Mouse (Mus musculus) intestine, embryonic 14.5 days (tissue): ENCODE measurements around the gene Olfr784. TPM values are rescaled to one million over a fixed set of nuclear protein-coding genes. Genes with fewer than 3 reads are reported as not detected.
"Not testable (repeated sequence)": the region's sequence is repeated elsewhere in the genome, so short reads cannot be mapped to it uniquely, and the experiment has no call there.

ENCODE experiments used
- ATAC-seq: fragments of 200-750 bp; cut with Nextera tagmentation; replicated peaks from 2 replicates; pipeline ENCODE4 v1.8.0; 2017; ENCODE audit warnings: low read depth, moderate number of reproducible peaks, moderate TSS enrichment, moderate library complexity; ENCODE audit not compliant: low FRiP score, low TSS enrichment
- DNase-seq: peaks from one replicate; pipeline ENCODE4 v3.0.0-alpha.2; 2018; ENCODE audit warnings: low spot score
- H3K27ac ChIP-seq: fragments of 300-500 bp; sonication (generic); 2 replicates; pipeline ENCODE4 v1.5.1; 2014; ENCODE audit warnings: low read depth, mild to moderate bottlenecking, control low read depth
- H3K27me3 ChIP-seq: fragments of 300-500 bp; sonication (generic); replicated peaks from 2 replicates; pipeline ENCODE4 v1.6.1; 2014; ENCODE audit warnings: low read length, control low read depth; ENCODE audit not compliant: control insufficient read depth, insufficient read depth
- H3K36me3 ChIP-seq: fragments of 300-500 bp; sonication (generic); 2 replicates; pipeline ENCODE4 v1.6.1; 2014; ENCODE audit warnings: low read length, control low read depth; ENCODE audit not compliant: control insufficient read depth, insufficient read depth
- H3K4me1 ChIP-seq: fragments of 300-500 bp; sonication (generic); replicated peaks from 2 replicates; pipeline ENCODE4 v1.6.1; 2014; ENCODE audit warnings: low read length, control low read depth, mixed read lengths; ENCODE audit not compliant: control insufficient read depth, insufficient read depth
- H3K4me2 ChIP-seq: fragments of 300-500 bp; sonication (generic); 2 replicates; pipeline ENCODE4 v1.6.1; 2014; ENCODE audit warnings: low read length
- H3K4me3 ChIP-seq: fragments of 300-500 bp; sonication (generic); 2 replicates; pipeline ENCODE4 v1.5.1; 2014; ENCODE audit warnings: low read depth, low read length, control low read depth, mixed read lengths
- H3K9ac ChIP-seq: fragments of 300-500 bp; sonication (generic); 2 replicates; pipeline ENCODE4 v1.6.1; 2014; ENCODE audit warnings: mild to moderate bottlenecking, low read length
- H3K9me3 ChIP-seq: fragments of 300-500 bp; sonication (generic); 2 replicates; pipeline ENCODE4 v1.6.1; 2016; ENCODE audit warnings: low read length, control low read depth; ENCODE audit not compliant: control insufficient read depth
- WGBS: fragments of 180-500 bp; shearing (Covaris S2); extraction: QIAGEN DNeasy Blood & Tissue Kit; methylation state at CpG from one replicate; pipeline ENCODE4 v1.1.7; 2014; 5-methylcytosine and 5-hydroxymethylcytosine counted together
- polyA plus RNA-seq: library from polyadenylated mRNA; unstranded; fragments of >200 nt; fragmentation: Nextera tagmentation; extraction: Ambion mirVana; gene quantifications from 2 replicates; pipeline ENCODE4 v1.2.1, GENCODE M21; 2014

Olfr784 gene
- polyA plus RNA-seq, result 0.11 and 0.20 TPM in 2 replicates

DNA sequence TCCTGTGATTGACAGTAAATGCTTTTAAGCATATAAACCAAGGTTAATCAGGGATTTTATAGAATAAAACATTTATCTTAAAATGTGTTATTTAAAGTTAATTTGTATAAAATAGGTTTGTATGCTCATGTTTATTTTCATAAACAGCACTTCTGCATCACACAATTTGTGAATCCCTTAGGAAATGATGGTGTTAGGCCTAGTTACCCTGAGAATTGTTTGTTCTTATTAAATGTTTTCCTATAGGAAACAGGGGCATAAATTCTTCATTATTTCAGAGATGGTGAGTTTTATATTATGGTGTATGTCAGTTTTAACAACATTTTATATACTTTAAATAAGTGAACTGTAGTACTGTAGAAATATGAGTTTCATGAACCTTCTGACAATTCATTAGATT, at the start of gene Olfr784:
Gene Olfr784 (plus strand): TSS at position 301 of the 400 bp plus-strand sequence.
- Histone ChIP-seq H3K4me2 (no peak within 1 kb of the TSS), H3K27ac (no peak within 1 kb of the TSS), H3K4me3 (no peak within 1 kb of the TSS), H3K9ac (no peak within 1 kb of the TSS), H3K27me3 (no peaks in the 10 kb centered on the region), H3K4me1 (no peaks in the 10 kb centered on the region), H3K9me3 (no peaks in the 10 kb centered on the region), H3K36me3 (no peaks in the 10 kb centered on the region)
- DNase-seq, result no peak
- no peak for ATAC-seq

DNA sequence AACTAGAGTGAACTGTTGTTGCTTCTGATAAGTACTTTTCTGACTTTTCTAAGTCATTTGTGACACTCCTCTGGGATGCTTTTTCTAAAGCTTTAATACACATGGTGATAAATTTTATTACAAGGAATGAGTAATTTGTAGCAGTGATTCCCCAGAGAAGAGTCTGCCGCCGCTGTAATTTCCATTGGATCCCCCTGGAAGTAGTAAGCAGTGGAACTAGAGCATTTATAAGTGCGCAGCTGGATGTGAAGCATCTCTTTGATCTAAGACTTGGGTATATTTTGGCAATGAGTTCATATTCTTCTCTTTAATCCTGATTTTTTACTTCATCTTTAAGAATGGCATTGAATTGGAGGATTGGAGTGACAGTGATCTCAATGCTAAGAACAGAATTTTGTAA, 35.3 kb upstream of the Olfr784 start, which contains the start of gene Olfr782:
Gene Olfr782 (plus strand): TSS at position 301 of the 400 bp plus-strand sequence.
- WGBS, result 85% methylated on average over 3 of the region's 3 CpGs
- H3K27ac ChIP-seq, result no peak within 1 kb of the TSS
- no peak for DNase-seq
- no peaks in the 10 kb centered on the region for H3K4me1 ChIP-seq
- no peak within 1 kb of the TSS for H3K4me3 ChIP-seq
- ATAC-seq, result no peak
- no peaks in the 10 kb centered on the region for H3K27me3 ChIP-seq
- no peak within 1 kb of the TSS for H3K9ac ChIP-seq
- no peaks in the 10 kb centered on the region for H3K36me3 ChIP-seq
- no peaks in the 10 kb centered on the region for H3K9me3 ChIP-seq
- H3K4me2 ChIP-seq, result no peak within 1 kb of the TSS

DNA sequence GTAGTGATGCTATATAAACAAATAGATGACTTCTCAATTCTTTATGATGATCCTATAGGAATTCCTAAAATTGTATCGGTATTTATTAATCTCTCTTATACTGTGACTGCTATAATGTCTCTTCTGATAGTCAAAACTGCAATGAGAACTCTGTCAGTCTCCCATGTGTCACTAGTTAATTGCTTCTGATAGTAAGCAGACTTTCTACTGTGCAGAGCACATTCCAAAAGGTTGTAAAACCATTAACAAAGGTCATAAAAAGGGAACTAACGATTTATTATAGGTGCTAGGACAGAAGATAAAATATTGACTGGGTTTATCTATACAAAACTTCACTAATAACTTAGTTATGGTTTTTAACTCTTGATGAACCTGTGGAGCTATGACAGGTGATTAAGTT, 31.4 kb upstream of the Olfr784 start:
- ATAC-seq, H3K27me3 ChIP-seq, H3K4me1 ChIP-seq, H3K27ac ChIP-seq, H3K4me3 ChIP-seq, H3K36me3 ChIP-seq, DNase-seq, H3K9ac ChIP-seq, H3K9me3 ChIP-seq, H3K4me2 ChIP-seq: not testable (repeated sequence)
- 52% methylated on average over 2 of the region's 2 CpGs for WGBS

DNA sequence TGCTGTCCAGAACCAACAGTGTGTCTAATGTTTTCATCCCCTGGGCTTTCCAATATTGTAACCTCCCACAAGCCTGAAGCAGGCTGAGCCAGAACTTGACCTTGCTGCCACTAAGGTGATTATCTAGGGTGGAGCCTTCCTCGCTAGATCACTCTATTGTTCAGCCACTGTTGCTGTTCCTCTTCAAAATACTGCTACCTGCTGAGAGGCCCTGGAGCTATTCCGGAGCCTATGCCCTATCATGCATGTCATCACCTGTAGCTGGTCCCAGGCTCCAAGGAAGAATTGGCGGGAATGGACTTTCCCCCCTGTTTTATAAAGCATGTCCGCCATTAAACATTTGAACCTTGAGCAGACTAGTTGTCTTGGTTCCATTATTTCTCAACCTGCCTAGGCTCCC, 27.4 kb upstream of the Olfr784 start:
- not testable (repeated sequence) for H3K9ac ChIP-seq, H3K27ac ChIP-seq, ATAC-seq, H3K4me1 ChIP-seq, DNase-seq, H3K4me2 ChIP-seq, H3K9me3 ChIP-seq, H3K4me3 ChIP-seq, H3K36me3 ChIP-seq, H3K27me3 ChIP-seq
- 86% methylated on average over 4 of the region's 4 CpGs for WGBS

DNA sequence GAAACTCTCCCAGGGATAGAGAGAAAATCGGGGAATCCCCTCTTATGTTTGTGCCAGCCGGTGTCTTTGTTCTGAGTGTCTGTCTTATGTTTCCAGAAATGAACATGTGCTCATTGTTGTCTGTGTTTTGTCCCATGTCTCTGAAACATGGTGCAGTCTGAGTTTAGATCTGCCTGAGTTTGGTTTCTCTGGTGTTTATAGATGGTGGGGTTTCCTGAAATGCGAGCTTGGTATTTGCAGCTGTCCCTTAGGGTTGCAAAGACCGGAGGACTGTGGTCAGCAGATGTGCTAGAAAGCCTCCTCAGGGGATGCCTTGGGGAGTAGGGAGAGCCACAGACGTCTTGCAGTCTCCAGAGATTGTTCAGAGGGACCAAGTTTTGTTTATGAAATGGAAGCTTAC, 26.6 kb upstream of the Olfr784 start:
- Histone ChIP-seq H3K4me2 (no peak overlapping the region), H3K9ac (no peak overlapping the region), H3K36me3 (no peaks in the 10 kb centered on the region), H3K4me3 (no peak overlapping the region), H3K9me3 (no peaks in the 10 kb centered on the region), H3K27ac (no peak overlapping the region), H3K4me1 (no peaks in the 10 kb centered on the region), H3K27me3 (no peaks in the 10 kb centered on the region)
- ATAC-seq (no peak), DNase-seq (no peak)
- WGBS, result 61% methylated on average over 5 of the region's 5 CpGs

DNA sequence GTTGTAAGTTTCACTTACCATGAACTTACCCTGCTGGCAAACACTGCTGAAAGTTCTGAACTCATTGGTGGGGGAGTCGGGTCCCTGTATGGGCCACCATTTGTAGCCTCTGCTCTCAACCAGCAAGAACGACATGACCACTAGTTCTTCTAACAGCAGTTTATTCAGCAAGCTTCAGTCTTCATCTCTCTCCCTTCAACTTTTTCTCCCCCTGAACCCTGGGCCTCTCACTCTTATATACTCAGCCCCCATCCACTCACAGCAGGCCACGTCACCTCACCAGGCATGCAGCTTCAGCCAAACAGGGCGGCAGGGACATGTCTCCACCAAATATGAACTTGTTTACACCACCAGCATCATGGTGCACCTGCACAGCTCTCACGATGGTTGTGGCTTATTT, 9.8 kb upstream of the Olfr784 start:
- ATAC-seq, DNase-seq, H3K9me3 ChIP-seq, H3K27me3 ChIP-seq, H3K27ac ChIP-seq, H3K9ac ChIP-seq, H3K4me3 ChIP-seq, H3K4me2 ChIP-seq, H3K4me1 ChIP-seq, H3K36me3 ChIP-seq: not testable (repeated sequence)
- WGBS, result 83% methylated on average over 5 of the region's 5 CpGs

DNA sequence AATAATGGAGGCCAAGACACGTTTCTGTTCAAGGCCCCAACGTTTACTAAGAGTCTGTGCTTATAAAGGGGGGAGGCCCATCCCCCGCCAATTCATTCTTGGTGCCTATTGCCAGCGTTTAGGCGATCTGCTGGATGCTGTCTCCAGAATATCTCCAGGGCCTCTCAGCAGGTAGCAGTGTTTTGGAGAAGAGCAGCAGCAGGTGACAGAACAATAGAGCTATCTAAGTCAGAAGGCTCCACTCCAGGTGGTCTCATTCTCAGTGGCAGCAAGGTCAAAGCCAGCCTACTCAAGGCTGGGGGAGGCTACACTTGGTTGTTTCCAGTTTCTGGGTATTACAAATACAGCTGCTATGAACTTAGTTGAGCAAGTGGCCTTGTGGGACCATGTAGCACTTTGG, 17.0 kb downstream of the Olfr784 start:
- WGBS, result 47% methylated on average over 5 of the region's 5 CpGs

DNA sequence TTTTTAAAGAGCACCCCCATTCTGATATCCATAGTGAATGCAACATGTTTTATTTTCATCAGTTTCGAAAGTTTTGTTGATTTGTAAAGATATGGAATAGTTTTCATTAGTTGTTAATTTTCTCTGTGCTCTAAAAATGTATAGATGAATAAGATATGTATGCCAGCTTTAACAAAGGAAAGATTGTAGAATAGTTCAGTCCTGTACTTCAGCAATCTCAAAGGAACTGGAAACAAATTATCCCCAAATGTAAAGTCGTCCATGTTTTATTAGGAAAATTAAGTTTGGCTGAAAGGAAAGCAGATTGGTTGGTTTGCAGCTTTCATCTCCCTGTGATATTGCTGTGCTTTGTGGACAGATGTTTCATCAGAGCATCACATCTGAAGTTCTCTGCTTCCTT, 21.2 kb downstream of the Olfr784 start, which contains the start of gene Olfr785:
Gene Olfr785 (plus strand): TSS at position 301 of the 400 bp plus-strand sequence.
- Histone ChIP-seq H3K4me2 (no peak within 1 kb of the TSS), H3K27ac (no peak within 1 kb of the TSS), H3K4me1 (no peaks in the 10 kb centered on the region), H3K27me3 (no peaks in the 10 kb centered on the region), H3K4me3 (no peak within 1 kb of the TSS), H3K9me3 (no peaks in the 10 kb centered on the region), H3K36me3 (no peaks in the 10 kb centered on the region), H3K9ac (no peak within 1 kb of the TSS)
- 73% methylated on average over 2 of the region's 2 CpGs for WGBS
- DNase-seq (no peak), ATAC-seq (no peak)

More for the DNA sequence above, 17.0 kb downstream of the Olfr784 start:
- no peaks in the 10 kb centered on the region for H3K36me3 ChIP-seq
- no peak overlapping the region for H3K9ac ChIP-seq
- DNase-seq (no peak), ATAC-seq (no peak)
- no peak overlapping the region for H3K4me3 ChIP-seq
- H3K27me3 ChIP-seq, result no peaks in the 10 kb centered on the region
- no peaks in the 10 kb centered on the region for H3K9me3 ChIP-seq
- H3K4me2 ChIP-seq, result no peak overlapping the region
- H3K4me1 ChIP-seq, result no peaks in the 10 kb centered on the region
- no peak overlapping the region for H3K27ac ChIP-seq

DNA sequence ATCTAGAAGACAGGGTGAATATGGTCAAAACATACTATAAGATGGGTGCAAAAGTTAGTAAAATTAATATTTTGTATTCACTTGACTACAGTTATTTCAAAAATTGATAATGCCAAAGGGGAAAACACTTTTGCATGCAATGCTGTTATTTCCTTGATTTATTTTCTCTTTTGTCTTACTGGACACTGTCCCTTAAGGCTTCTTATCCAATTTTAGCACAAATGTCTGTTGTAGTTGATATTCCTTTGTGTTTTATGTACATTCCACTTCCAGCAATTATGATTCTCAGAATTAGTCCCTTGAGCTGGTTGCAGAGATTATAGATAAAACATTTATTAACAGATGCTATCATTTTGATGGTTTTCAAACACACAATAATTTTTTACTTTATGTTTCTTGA, 43.1 kb downstream of the Olfr784 start, which contains the start of gene Olfr786:
Gene Olfr786 (plus strand): TSS at position 301 of the 400 bp plus-strand sequence.
- no peak for ATAC-seq
- no peaks in the 10 kb centered on the region for H3K36me3 ChIP-seq
- H3K4me2 ChIP-seq, result no peak within 1 kb of the TSS
- DNase-seq, result no peak
- no peak within 1 kb of the TSS for H3K27ac ChIP-seq
- H3K4me3 ChIP-seq, result no peak within 1 kb of the TSS
- no peaks in the 10 kb centered on the region for H3K9me3 ChIP-seq
- no peak within 1 kb of the TSS for H3K9ac ChIP-seq
- no peaks in the 10 kb centered on the region for H3K4me1 ChIP-seq
- no peaks in the 10 kb centered on the region for H3K27me3 ChIP-seq
